Mouse (Mus musculus) forebrain, embryonic 10.5 days (tissue): Measurements from ENCODE around the gene Nhej1. TPM values are rescaled to one million over a fixed set of nuclear protein-coding genes. Genes with fewer than 3 reads are reported as not detected.

Experiments
- DNase-seq: peaks from one replicate; pipeline ENCODE4 v3.0.0-alpha.2; 2017; ENCODE audit warnings: low spot score; ENCODE audit errors: extremely low spot score
- H3K27ac ChIP-seq: fragments of 300-500 bp; sonication (generic); 2 replicates; pipeline ENCODE4 v1.5.1; 2016; ENCODE audit warnings: mild to moderate bottlenecking
- H3K27me3 ChIP-seq: fragments of 300-500 bp; sonication (generic); 2 replicates; pipeline ENCODE4 v1.6.1; 2016; ENCODE audit warnings: mild to moderate bottlenecking; ENCODE audit not compliant: poor library complexity, severe bottlenecking
- H3K36me3 ChIP-seq: fragments of 300-500 bp; sonication (generic); replicated peaks from 2 replicates; pipeline ENCODE4 v1.6.1; 2016; ENCODE audit warnings: mild to moderate bottlenecking, moderate library complexity
- H3K4me1 ChIP-seq: fragments of 300-500 bp; sonication (generic); 2 replicates; pipeline ENCODE4 v1.6.1; 2016
- H3K4me3 ChIP-seq: fragments of 300-500 bp; sonication (generic); 2 replicates; pipeline ENCODE4 v1.5.1; 2016; ENCODE audit warnings: mild to moderate bottlenecking, moderate library complexity
- H3K9me3 ChIP-seq: fragments of 300-500 bp; sonication (generic); 2 replicates; pipeline ENCODE4 v1.6.1; 2016; ENCODE audit warnings: mild to moderate bottlenecking, moderate library complexity
- WGBS: fragments of 180-500 bp; shearing (Covaris S2); methylation state at CpG from one replicate; pipeline ENCODE4 v1.1.7; 2016; 5-methylcytosine and 5-hydroxymethylcytosine counted together
- polyA plus RNA-seq: library from polyadenylated mRNA; unstranded; fragments of >200 nt; fragmentation: Nextera tagmentation; extraction: Ambion mirVana; gene quantifications from 2 replicates; pipeline ENCODE4 v1.2.1, GENCODE M21; 2016

Gene Nhej1
- polyA plus RNA-seq, 1 experiment from 2014 or later: 12.4 TPM

DNA sequence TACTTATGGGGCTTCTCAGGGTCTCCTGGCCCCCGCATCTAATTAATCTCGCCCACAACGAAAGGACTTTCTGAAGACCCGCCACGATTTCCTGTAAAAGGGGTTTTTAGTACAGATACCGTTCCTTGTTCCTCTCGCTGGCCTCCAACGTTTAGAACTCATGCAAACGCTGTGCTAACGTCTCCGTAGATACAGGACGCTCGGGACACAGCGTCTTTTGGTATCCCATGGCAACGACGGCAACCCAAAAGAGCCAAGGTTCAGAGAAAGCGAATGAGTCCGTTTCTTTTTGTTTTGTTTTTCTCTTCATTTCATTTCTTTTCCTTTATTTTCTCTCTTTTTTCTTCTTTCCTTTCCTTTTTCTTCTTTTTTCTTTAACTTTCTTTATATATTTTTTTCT is 189.6 kb downstream of the Nhej1 start, which contains the start of gene Cfap65:
Gene Cfap65 (minus strand): TSS at position 198 of the 400 bp plus-strand sequence.
- Histone ChIP-seq H3K27me3 (peaks cover 51% of the 10 kb centered on the region), H3K4me3 (peak within 1 kb of the TSS; percentile 47), H3K27ac (no peak within 1 kb of the TSS), H3K9me3 (no peaks in the 10 kb centered on the region), H3K4me1 (0 out of 2 replicates have a peak, but pooled peaks cover 3% of the 10 kb centered on the region), H3K36me3 (no peaks in the 10 kb centered on the region)
- peak; percentile 40 for DNase-seq
- 2% methylated on average over 18 of the region's 18 CpGs for WGBS

GRCm38 (mm10) chr1:74927621-74928296 is 197.2 kb downstream of the Nhej1 start:
- H3K27ac ChIP-seq: no peak overlapping the region
- H3K9me3 ChIP-seq: no peaks in the 10 kb centered on the region
- H3K27me3 ChIP-seq: peaks cover 64% of the 10 kb centered on the region
- H3K4me1 ChIP-seq: no peaks in the 10 kb centered on the region
- no peaks in the 10 kb centered on the region for H3K36me3 ChIP-seq
- no peak for DNase-seq
- 89% methylated on average over 9 of the region's 9 CpGs for WGBS
- no peak overlapping the region for H3K4me3 ChIP-seq

- H3K27me3 ChIP-seq: peaks cover 59% of the 10 kb centered on the region
- H3K4me1 ChIP-seq: no peaks in the 10 kb centered on the region
- no peak overlapping the region for H3K27ac ChIP-seq
- DNase-seq: peak; percentile 34
- WGBS: 37% methylated on average over 6 of the region's 6 CpGs
- H3K9me3 ChIP-seq: no peaks in the 10 kb centered on the region
- no peaks in the 10 kb centered on the region for H3K36me3 ChIP-seq
- no peak overlapping the region for H3K4me3 ChIP-seq
These were observed 198.3 kb downstream of the Nhej1 start for GRCm38 (mm10) chr1:74926721-74927120.

- Histone ChIP-seq H3K4me1 (no peaks in the 10 kb centered on the region), H3K27ac (no peak overlapping the region), H3K4me3 (no peak overlapping the region), H3K27me3 (peaks cover 48% of the 10 kb centered on the region), H3K36me3 (no peaks in the 10 kb centered on the region), H3K9me3 (no peaks in the 10 kb centered on the region)
- 67% methylated on average over 4 of the region's 4 CpGs for WGBS
- no peak for DNase-seq
These were observed 200.5 kb downstream of the Nhej1 start for GRCm38 (mm10) chr1:74924464-74924863.

Other genes starting within 250 kb of the Nhej1 start
- gene Fev, start 239.8 kb downstream of the Nhej1 start, polyA plus RNA-seq: not detected in 2 replicates
- gene Cryba2, start 232.1 kb downstream of the Nhej1 start, polyA plus RNA-seq: not detected in 2 replicates
- gene Cfap65, start 189.6 kb downstream of the Nhej1 start, polyA plus RNA-seq: 0.04 and 0.25 TPM in 2 replicates
- gene Ihh, start 173.5 kb downstream of the Nhej1 start, polyA plus RNA-seq: 0.10 TPM in 1 of 2 replicates, not detected in the other
- gene Slc23a3, start 8.7 kb upstream of the Nhej1 start, polyA plus RNA-seq: not detected in 2 replicates
- gene Cnppd1, start 17.5 kb upstream of the Nhej1 start, polyA plus RNA-seq: 41.0 and 43.6 TPM in 2 replicates
- gene Retreg2, start 17.6 kb upstream of the Nhej1 start, polyA plus RNA-seq: 42.0 and 42.7 TPM in 2 replicates
- gene Zfand2b, start 43.4 kb upstream of the Nhej1 start, polyA plus RNA-seq: 26.8 and 29.0 TPM in 2 replicates
- 41.9 and 45.4 TPM in 2 replicates for gene Abcb6, start 55.2 kb upstream of the Nhej1 start, polyA plus RNA-seq
- gene Ankzf1, start 67.0 kb upstream of the Nhej1 start, polyA plus RNA-seq: 20.9 and 24.1 TPM in 2 replicates
- gene Atg9a, start 67.0 kb upstream of the Nhej1 start, polyA plus RNA-seq: 17.4 and 19.2 TPM in 2 replicates
- gene Glb1l, start 85.6 kb upstream of the Nhej1 start, polyA plus RNA-seq: 14.4 and 15.3 TPM in 2 replicates
- gene Stk16, start 85.6 kb upstream of the Nhej1 start, polyA plus RNA-seq: 151 and 153 TPM in 2 replicates
- gene Tuba4a, start 94.7 kb upstream of the Nhej1 start, polyA plus RNA-seq: 11.0 and 13.7 TPM in 2 replicates
- not detected in 2 replicates for gene A630095N17Rik, start 106.9 kb upstream of the Nhej1 start, polyA plus RNA-seq
- gene Dnajb2, start 111.2 kb upstream of the Nhej1 start, polyA plus RNA-seq: 28.0 and 28.6 TPM in 2 replicates
- 1.5 and 1.6 TPM in 2 replicates for gene Ptprn, start 139.3 kb upstream of the Nhej1 start, polyA plus RNA-seq
- 2.6 and 3.4 TPM in 2 replicates for gene Resp18, start 153.2 kb upstream of the Nhej1 start, polyA plus RNA-seq
- 124 and 126 TPM in 2 replicates for gene Dnpep, start 192.8 kb upstream of the Nhej1 start, polyA plus RNA-seq
- 2.6 and 4.3 TPM in 2 replicates for gene Des, start 235.1 kb upstream of the Nhej1 start, polyA plus RNA-seq